Mouse (Mus musculus): ENCODE data around the gene Atg16l1. TPM values are rescaled to one million over a fixed set of nuclear protein-coding genes. Genes with fewer than 3 reads are reported as not detected.

Atg16l1 gene
- polyA plus RNA-seq, 2 experiments from 2014 or later, result 14.7 to 18.7 TPM

DNA sequence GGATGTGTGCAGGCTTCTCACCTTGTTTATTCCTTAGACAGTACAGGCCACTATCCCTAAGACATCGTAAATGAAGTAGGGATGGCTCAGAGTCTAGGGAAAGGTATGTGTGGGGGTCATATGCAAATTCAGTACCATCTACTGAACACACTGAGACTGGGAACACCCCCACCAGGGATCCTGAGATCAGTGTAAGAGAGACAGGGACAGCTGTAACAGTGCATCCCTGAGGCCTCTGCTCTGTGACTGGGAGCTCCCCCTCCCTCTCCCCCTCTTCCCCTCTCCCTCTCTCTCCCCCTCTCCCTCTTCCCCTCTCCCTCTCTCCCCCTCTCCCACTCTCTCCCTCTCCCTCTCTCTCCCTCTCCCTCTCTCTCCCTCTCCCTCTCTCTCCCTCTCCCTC is 80.8 kb downstream of the Atg16l1 start:
- ATAC-seq, result no peak

DNA sequence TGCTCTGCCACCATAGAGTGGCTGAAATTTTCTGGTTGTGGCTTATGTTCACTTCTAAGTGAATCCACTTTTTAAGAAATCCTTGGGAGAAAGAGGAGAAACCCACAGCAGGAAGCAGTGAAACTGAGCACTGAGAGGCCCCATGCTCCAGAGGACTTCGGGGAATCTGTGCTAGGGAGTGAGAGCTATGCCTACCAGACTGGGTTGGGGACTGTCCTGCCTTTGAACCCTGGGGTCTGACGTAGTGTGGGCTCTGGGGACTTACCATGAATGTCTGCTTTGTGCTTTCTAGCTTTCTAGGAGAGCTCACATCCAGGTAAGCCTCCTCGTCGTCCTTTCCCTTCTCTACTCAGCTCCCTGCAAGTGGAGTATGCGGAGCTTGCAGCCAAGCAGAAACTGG is 81.3 kb downstream of the Atg16l1 start:
- no peak for ATAC-seq

- ATAC-seq, result no peak
Measured at GRCm38 (mm10) chr1:87840411-87841208, 84.9 kb downstream of the Atg16l1 start.

Other genes starting within 250 kb of the Atg16l1 start
- gene Neu2, start 246.0 kb upstream of the Atg16l1 start, polyA plus RNA-seq (2017; shearing (Covaris generic)), result not detected
- not detected for gene Ngef, start 182.0 kb upstream of the Atg16l1 start, polyA plus RNA-seq (2017; shearing (Covaris generic))
- 100 to 1,000 TPM; 125 to 127 TPM for gene Inpp5d, start 135.6 kb upstream of the Atg16l1 start, polyA plus RNA-seq (2017; shearing (Covaris generic))
- 1 to 10 TPM; 2.7 to 5.4 TPM for gene Sag, start 47.8 kb downstream of the Atg16l1 start, polyA plus RNA-seq (2017; shearing (Covaris generic))
- 10 to 100 TPM; 30.4 to 31.9 TPM for gene Dgkd, start 97.4 kb downstream of the Atg16l1 start, polyA plus RNA-seq (2017; shearing (Covaris generic))